Mouse (Mus musculus): ENCODE measurements at regions not wholly inside any gene's neighbourhood (a gene's known extent, or its start where the extent isn't known, plus 50 kb on each side); places are given as distances from the start of the nearest gene placed in this dataset.

DNA sequence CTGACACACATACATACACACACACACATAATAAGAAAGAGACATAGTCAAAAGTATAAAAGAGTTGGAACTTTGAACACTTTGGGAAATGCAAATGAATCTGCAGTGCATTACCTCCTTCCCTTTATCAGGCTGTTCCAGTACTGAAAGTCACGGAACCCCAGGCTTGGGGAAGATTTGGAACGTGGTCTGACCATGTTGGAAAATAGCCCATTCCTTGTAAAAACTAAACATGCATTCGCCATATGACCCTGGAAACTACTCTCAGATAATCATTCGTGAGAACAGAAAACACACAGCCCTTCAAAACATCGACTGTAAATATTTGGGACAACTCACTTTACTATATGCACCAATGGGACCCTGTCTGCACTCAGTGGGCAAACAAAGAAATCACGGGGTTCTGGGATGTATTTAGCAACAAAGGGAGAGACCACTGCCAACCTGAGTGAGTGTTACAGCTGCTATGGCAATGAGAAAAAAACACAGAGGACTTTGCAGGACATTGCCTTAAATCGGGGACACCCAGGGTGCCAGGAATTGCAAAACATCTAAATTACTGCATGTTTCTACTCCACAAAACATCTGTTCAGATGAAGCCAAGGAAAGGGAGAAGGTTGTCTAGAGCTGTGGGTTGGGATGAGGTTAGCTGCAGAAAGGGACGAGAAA lies 238.3 kb downstream of the Abcc12 start:
- Histone ChIP-seq H3K4me1 (ENCODE audit: control insufficient read depth, insufficient read depth, low read length) (peaks cover 8% of the 10 kb centered on the region; the same call in 1 of the 2 replicates), H3K9me3 (replicated peaks; ENCODE audit: control insufficient read depth, low read length, poor library complexity, severe bottlenecking) (no peaks in the 10 kb centered on the region), H3K27ac (ENCODE audit: low read length) (no peak overlapping the region), H3K27me3 (ENCODE audit: control insufficient read depth, insufficient read depth, low read depth, low read length) (no peaks in the 10 kb centered on the region), H3K4me2 (ENCODE audit: low read length) (no peak overlapping the region), H3K4me3 (ENCODE audit: low read depth, low read length) (no peak overlapping the region), H3K36me3 (ENCODE audit: control insufficient read depth, insufficient read depth, low read length) (no peaks in the 10 kb centered on the region), H3K9ac (ENCODE audit: low read depth, low read length) (no peak overlapping the region)
- no peak for ATAC-seq
- WGBS: 68% methylated on average over 8 of the region's 8 CpGs

DNA sequence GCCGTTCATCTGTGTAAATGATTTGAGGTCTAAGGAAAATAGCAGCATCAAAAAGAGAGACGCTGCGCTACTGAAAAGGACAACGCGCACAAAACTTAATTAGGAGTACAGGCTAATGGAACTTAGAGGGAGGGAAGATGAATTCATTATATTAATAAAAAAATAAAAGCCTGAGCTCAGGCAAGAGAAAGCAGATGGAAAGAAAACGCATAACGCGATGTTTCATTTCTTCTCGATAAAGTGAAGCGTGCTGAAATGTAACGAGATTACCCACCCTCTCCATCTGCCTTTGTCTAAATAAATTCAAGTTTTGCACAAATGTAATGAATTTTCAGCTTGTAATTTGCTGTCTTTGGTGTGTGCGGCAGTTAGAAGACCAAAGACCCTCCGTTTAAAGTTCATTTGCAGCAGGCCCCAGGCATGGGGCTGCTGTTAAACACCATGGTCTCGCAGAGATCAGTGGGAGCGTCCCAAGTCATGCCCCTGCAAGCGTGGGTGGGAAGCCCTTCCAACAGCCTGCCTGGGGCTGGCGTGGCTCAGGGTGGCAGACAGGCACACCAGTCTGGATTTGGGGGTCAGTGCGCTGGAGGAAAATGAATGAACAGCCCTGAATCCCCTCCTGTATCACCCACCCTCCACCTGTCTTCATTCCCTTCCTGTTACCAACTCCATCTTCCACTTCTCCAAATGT lies 241.8 kb downstream of the Abcc12 start:
- 0 out of 2 replicates have a peak overlapping the region, but pooled peaks have one; percentile 26 for H3K27ac ChIP-seq (ENCODE audit: low read length)
- WGBS: 69% methylated on average over 18 of the region's 18 CpGs
- ATAC-seq: no peak

DNA sequence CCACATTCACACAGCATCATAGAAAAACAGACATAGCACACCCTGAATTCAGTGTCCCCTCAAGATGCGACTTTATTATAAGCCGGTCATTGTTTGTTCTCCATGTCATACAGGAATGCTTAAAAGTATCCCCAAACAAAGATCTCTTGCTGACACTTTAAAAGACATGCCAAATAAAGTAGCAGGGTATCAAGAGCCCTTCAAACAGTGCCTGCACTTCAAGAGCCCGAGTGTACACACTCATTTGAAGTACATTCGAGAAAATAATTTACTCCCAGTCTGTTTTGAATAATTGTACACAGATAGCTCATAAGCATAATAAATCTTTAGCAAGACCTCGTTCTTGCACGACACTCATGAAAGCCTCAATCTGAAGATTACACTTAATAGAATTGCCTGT lies 249.1 kb downstream of the Abcc12 start:
- no peak for ATAC-seq
- no peaks in the 10 kb centered on the region for H3K36me3 ChIP-seq (ENCODE audit: control insufficient read depth, insufficient read depth, low read length)
- no peak overlapping the region for H3K9ac ChIP-seq (ENCODE audit: low read depth, low read length)
- H3K4me3 ChIP-seq (ENCODE audit: low read depth, low read length): no peak overlapping the region
- peaks cover 8% of the 10 kb centered on the region for H3K4me1 ChIP-seq (ENCODE audit: control insufficient read depth, insufficient read depth, low read length)
- no peak overlapping the region for H3K4me2 ChIP-seq (ENCODE audit: low read length)
- H3K9me3 ChIP-seq (replicated peaks; ENCODE audit: control insufficient read depth, low read length, poor library complexity, severe bottlenecking): no peaks in the 10 kb centered on the region
- WGBS: 51% methylated on average over 6 of the region's 6 CpGs
- no peak overlapping the region for H3K27ac ChIP-seq (ENCODE audit: low read length)
- H3K27me3 ChIP-seq (ENCODE audit: control insufficient read depth, insufficient read depth, low read depth, low read length): no peaks in the 10 kb centered on the region

More for the DNA sequence above, 241.8 kb downstream of the Abcc12 start:
- H3K4me3 ChIP-seq (ENCODE audit: low read depth, low read length): no peak overlapping the region
- H3K4me2 ChIP-seq (ENCODE audit: low read length): no peak overlapping the region
- H3K9me3 ChIP-seq (replicated peaks; ENCODE audit: control insufficient read depth, low read length, poor library complexity, severe bottlenecking): no peaks in the 10 kb centered on the region
- H3K4me1 ChIP-seq (ENCODE audit: control insufficient read depth, insufficient read depth, low read length): peaks cover 8% of the 10 kb centered on the region; the same call in 1 of the 2 replicates
- H3K27me3 ChIP-seq (ENCODE audit: control insufficient read depth, insufficient read depth, low read depth, low read length): no peaks in the 10 kb centered on the region
- no peak overlapping the region for H3K9ac ChIP-seq (ENCODE audit: low read depth, low read length)
- no peaks in the 10 kb centered on the region for H3K36me3 ChIP-seq (ENCODE audit: control insufficient read depth, insufficient read depth, low read length)

DNA sequence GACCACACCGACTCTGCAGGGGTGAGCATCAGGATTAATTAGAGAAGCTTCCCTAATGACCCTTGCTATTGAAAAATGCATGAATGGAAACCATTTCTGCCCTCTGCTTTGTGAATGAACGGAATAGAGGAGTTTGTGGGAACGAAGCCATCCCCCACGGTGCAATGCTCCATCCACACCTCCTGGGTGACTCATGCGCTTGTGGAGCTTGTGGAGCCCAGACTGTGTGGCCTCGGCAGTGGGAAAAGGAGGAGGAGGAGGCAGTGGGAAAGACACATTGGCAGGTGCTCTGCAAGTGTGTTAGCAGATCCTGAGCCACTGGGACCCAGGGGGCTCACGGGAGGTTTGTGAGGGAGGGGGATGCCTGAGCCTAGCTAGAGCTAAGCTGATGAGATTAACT lies 251.9 kb downstream of the Abcc12 start:
- WGBS: 21% methylated on average over 7 of the region's 7 CpGs
- H3K4me1 ChIP-seq (ENCODE audit: control insufficient read depth, insufficient read depth, low read length): peaks cover 16% of the 10 kb centered on the region
- no peak overlapping the region for H3K9ac ChIP-seq (ENCODE audit: low read depth, low read length)
- H3K27me3 ChIP-seq (ENCODE audit: control insufficient read depth, insufficient read depth, low read depth, low read length): no peaks in the 10 kb centered on the region
- H3K9me3 ChIP-seq (replicated peaks; ENCODE audit: control insufficient read depth, low read length, poor library complexity, severe bottlenecking): no peaks in the 10 kb centered on the region
- no peaks in the 10 kb centered on the region for H3K36me3 ChIP-seq (ENCODE audit: control insufficient read depth, insufficient read depth, low read length)
- peak overlapping the region; percentile 25; the same call in 1 of the 2 replicates for H3K4me2 ChIP-seq (ENCODE audit: low read length)
- H3K4me3 ChIP-seq (ENCODE audit: low read depth, low read length): no peak overlapping the region
- 0 out of 2 replicates have a peak overlapping the region, but pooled peaks have one; percentile 28 for H3K27ac ChIP-seq (ENCODE audit: low read length)
- ATAC-seq: no peak

DNA sequence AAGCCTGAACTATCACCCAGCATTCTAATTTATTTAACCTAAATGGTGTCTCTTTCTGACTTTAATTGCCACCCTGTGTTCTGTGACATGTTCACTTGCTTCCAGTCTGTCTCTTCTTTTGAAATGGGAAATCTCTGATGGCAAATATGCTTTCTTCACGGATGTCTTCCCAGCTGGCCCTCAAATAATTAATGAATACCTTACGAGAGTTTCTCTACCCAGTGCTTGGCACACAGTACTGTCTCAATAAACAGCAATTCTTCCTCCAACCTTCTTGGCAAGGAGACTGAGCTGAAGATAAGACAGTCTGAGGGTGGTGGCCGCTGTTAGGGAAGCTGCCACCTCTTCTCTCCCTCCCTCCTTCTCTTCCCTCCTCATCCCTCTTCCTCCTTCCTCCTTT lies 252.5 kb downstream of the Abcc12 start:
- H3K9ac ChIP-seq (ENCODE audit: low read depth, low read length): no peak overlapping the region
- no peak overlapping the region for H3K4me3 ChIP-seq (ENCODE audit: low read depth, low read length)
- no peak for ATAC-seq
- H3K9me3 ChIP-seq (replicated peaks; ENCODE audit: control insufficient read depth, low read length, poor library complexity, severe bottlenecking): no peaks in the 10 kb centered on the region
- 61% methylated on average over 3 of the region's 3 CpGs for WGBS
- no peak overlapping the region for H3K4me2 ChIP-seq (ENCODE audit: low read length)
- H3K27ac ChIP-seq (ENCODE audit: low read length): no peak overlapping the region
- no peaks in the 10 kb centered on the region for H3K27me3 ChIP-seq (ENCODE audit: control insufficient read depth, insufficient read depth, low read depth, low read length)
- H3K4me1 ChIP-seq (ENCODE audit: control insufficient read depth, insufficient read depth, low read length): peaks cover 16% of the 10 kb centered on the region
- H3K36me3 ChIP-seq (ENCODE audit: control insufficient read depth, insufficient read depth, low read length): no peaks in the 10 kb centered on the region

DNA sequence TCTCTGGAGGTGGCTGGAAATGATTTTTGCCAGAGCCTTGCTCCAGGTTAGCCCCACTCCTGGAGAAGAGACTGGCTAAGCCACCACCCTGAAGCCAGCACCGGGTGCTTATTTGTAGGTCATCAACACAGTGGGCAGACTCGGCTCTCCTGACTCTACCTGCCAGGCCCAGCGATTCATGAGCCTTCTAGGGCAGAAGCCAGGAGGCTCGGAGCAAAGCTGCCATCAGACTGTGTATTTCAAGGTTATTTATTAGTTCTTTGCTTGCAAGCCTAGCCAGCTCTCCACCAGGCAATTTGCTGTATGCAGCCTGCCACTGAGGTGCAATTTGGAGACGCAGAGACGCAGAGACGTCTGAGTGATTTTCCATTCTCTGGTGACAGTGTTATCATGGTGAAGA lies 255.4 kb downstream of the Abcc12 start:
- no peak for ATAC-seq
- WGBS: 77% methylated on average over 7 of the region's 7 CpGs
- Histone ChIP-seq H3K4me1 (ENCODE audit: control insufficient read depth, insufficient read depth, low read length) (peaks cover 16% of the 10 kb centered on the region), H3K27me3 (ENCODE audit: control insufficient read depth, insufficient read depth, low read depth, low read length) (no peaks in the 10 kb centered on the region), H3K9ac (ENCODE audit: low read depth, low read length) (0 out of 2 replicates have a peak overlapping the region, but pooled peaks have one; percentile 38), H3K9me3 (replicated peaks; ENCODE audit: control insufficient read depth, low read length, poor library complexity, severe bottlenecking) (no peaks in the 10 kb centered on the region), H3K27ac (ENCODE audit: low read length) (peak overlapping the region; percentile 55), H3K4me2 (ENCODE audit: low read length) (no peak overlapping the region), H3K4me3 (ENCODE audit: low read depth, low read length) (no peak overlapping the region), H3K36me3 (ENCODE audit: control insufficient read depth, insufficient read depth, low read length) (no peaks in the 10 kb centered on the region)

DNA sequence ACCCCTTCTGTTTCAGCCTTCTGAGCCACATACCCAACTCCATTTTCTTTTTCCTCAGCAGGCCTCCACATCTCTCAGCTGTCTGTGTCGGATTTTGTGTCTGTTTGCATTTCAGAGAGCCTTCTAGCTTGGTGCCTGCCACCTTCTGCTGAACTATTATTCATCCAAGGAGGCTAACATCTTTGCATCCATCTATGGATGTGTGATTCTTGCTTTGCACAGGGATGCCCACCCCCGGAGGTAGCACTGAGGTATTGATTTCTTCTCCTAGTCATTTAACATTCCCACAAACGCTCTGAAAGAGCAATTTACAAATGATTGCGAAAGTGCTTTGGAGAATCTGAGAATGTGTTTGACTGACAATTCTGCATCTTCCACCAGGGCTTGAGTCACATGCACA lies 255.9 kb downstream of the Abcc12 start:
- ATAC-seq: no peak
- Histone ChIP-seq H3K4me1 (ENCODE audit: control insufficient read depth, insufficient read depth, low read length) (peaks cover 16% of the 10 kb centered on the region), H3K4me3 (ENCODE audit: low read depth, low read length) (no peak overlapping the region), H3K27me3 (ENCODE audit: control insufficient read depth, insufficient read depth, low read depth, low read length) (no peaks in the 10 kb centered on the region), H3K27ac (ENCODE audit: low read length) (peak overlapping the region; percentile 55), H3K9ac (ENCODE audit: low read depth, low read length) (no peak overlapping the region), H3K4me2 (ENCODE audit: low read length) (no peak overlapping the region), H3K36me3 (ENCODE audit: control insufficient read depth, insufficient read depth, low read length) (no peaks in the 10 kb centered on the region), H3K9me3 (replicated peaks; ENCODE audit: control insufficient read depth, low read length, poor library complexity, severe bottlenecking) (no peaks in the 10 kb centered on the region)
- WGBS: 47% methylated on average over 4 of the region's 4 CpGs

DNA sequence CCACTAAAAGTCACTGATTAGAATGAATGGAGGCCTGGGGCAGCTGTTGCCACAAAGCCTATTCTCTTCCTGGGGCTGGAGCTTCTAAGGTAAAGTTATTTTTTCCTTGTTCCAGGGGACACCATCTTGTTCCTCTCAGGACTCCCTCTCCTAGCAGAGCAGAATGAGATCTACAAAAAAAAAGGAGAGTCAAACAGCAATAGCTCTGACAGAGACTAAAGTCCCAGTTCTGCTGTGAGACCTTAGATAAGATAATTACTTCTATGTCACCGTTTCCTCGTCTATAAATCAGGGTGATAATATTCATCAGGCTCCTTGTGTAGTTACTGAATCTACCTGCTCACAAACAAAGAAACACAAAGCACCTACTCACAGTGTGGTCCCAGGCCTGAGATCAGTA lies 256.7 kb downstream of the Abcc12 start:
- no peak overlapping the region for H3K4me3 ChIP-seq (ENCODE audit: low read depth, low read length)
- H3K36me3 ChIP-seq (ENCODE audit: control insufficient read depth, insufficient read depth, low read length): no peaks in the 10 kb centered on the region
- no peak overlapping the region for H3K27ac ChIP-seq (ENCODE audit: low read length)
- no peak for ATAC-seq
- H3K9me3 ChIP-seq (replicated peaks; ENCODE audit: control insufficient read depth, low read length, poor library complexity, severe bottlenecking): no peaks in the 10 kb centered on the region
- H3K27me3 ChIP-seq (ENCODE audit: control insufficient read depth, insufficient read depth, low read depth, low read length): no peaks in the 10 kb centered on the region
- H3K4me1 ChIP-seq (ENCODE audit: control insufficient read depth, insufficient read depth, low read length): peaks cover 18% of the 10 kb centered on the region
- H3K9ac ChIP-seq (ENCODE audit: low read depth, low read length): no peak overlapping the region
- H3K4me2 ChIP-seq (ENCODE audit: low read length): no peak overlapping the region
- WGBS: 77% methylated on average over 2 of the region's 2 CpGs

DNA sequence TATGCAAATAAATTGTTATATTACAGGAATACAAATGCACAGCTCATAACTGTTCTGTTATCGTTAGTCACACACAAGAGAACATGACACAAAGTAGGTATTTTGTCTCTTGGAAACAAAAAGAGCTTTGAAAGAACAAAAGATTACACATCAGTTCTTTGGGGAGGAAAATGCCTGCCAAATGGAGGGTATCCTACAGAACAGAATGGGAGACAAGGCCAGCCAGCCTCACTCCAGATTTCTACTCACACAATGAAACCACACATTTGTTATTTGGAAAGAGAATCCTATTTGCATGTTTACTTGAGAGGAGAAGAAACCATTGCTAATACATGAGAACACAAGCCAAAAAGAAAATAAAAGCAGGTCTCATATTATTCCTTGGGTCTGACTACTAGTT lies 258.0 kb downstream of the Abcc12 start:
- H3K36me3 ChIP-seq (ENCODE audit: control insufficient read depth, insufficient read depth, low read length): no peaks in the 10 kb centered on the region
- H3K4me2 ChIP-seq (ENCODE audit: low read length): no peak overlapping the region
- H3K9ac ChIP-seq (ENCODE audit: low read depth, low read length): no peak overlapping the region
- no peaks in the 10 kb centered on the region for H3K27me3 ChIP-seq (ENCODE audit: control insufficient read depth, insufficient read depth, low read depth, low read length)
- no peak overlapping the region for H3K4me3 ChIP-seq (ENCODE audit: low read depth, low read length)
- 50% methylated on average over 1 of the region's 1 CpGs for WGBS
- H3K27ac ChIP-seq (ENCODE audit: low read length): no peak overlapping the region
- no peaks in the 10 kb centered on the region for H3K9me3 ChIP-seq (replicated peaks; ENCODE audit: control insufficient read depth, low read length, poor library complexity, severe bottlenecking)
- peaks cover 12% of the 10 kb centered on the region for H3K4me1 ChIP-seq (ENCODE audit: control insufficient read depth, insufficient read depth, low read length)
- ATAC-seq: no peak

Measured in midbrain, embryonic 16.5 days (tissue).